Mouse (Mus musculus): ENCODE data around the gene Vps41.

GRCm38 (mm10) chr13:18789662-18790061 is 72.6 kb downstream of the Vps41 start:
- no peak for TF ChIP-seq POLR2A (IDR thresholded peaks at IDR 0.05; ENCODE audit: insufficient read length, low read depth)
- TF ChIP-seq MAX (IDR thresholded peaks at IDR 0.05; ENCODE audit: low read depth): no peak
- TF ChIP-seq TCF12 (IDR thresholded peaks at IDR 0.05; ENCODE audit: insufficient read depth, poor library complexity, severe bottlenecking): no peak

Measured in myocyte (in vitro differentiated cells).